Mouse (Mus musculus) bone marrow, adult 2 months (tissue): Measurements from ENCODE around the gene Spag7.

Experiments
- CTCF ChIP-seq: fragments of 200-500 bp; IDR thresholded peaks from 2 replicates; pipeline ENCODE4 v1.5.1; 2011; ENCODE audit warnings: low read length, control low read depth; ENCODE audit not compliant: control insufficient read depth, insufficient read depth
- POLR2A ChIP-seq: fragments of 200-500 bp; IDR thresholded peaks from 2 replicates; pipeline ENCODE4 v1.6.1; 2011; ENCODE audit warnings: low read depth, mild to moderate bottlenecking, control low read depth, low read length, borderline replicate concordance; ENCODE audit not compliant: control insufficient read depth

DNA sequence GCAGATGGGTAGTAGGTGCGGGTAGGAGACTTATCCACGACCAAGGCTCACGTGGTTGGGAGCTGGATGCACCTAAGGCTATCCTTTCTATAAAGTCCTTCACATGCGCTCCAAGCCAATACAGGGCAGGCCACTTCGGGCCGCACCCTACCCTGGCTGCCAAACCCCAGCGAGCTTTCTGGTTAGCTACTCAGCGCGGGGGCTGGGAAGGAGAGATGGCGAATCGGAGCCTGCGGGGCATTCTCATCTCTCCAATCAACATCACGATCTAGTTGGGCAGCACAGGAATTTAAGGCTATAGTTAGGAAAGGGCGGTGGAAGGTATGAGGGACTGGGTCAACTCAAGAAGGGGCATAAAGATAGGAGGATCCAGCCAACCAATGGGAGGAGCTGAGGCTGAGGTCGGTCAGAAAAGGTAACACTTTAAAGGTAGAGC is 863 bp downstream of the Spag7 start:
- TF ChIP-seq POLR2A (no peak), CTCF (no peak)
